Mouse (Mus musculus): Measurements from ENCODE around the gene Zswim3.

Zswim3 gene

DNA sequence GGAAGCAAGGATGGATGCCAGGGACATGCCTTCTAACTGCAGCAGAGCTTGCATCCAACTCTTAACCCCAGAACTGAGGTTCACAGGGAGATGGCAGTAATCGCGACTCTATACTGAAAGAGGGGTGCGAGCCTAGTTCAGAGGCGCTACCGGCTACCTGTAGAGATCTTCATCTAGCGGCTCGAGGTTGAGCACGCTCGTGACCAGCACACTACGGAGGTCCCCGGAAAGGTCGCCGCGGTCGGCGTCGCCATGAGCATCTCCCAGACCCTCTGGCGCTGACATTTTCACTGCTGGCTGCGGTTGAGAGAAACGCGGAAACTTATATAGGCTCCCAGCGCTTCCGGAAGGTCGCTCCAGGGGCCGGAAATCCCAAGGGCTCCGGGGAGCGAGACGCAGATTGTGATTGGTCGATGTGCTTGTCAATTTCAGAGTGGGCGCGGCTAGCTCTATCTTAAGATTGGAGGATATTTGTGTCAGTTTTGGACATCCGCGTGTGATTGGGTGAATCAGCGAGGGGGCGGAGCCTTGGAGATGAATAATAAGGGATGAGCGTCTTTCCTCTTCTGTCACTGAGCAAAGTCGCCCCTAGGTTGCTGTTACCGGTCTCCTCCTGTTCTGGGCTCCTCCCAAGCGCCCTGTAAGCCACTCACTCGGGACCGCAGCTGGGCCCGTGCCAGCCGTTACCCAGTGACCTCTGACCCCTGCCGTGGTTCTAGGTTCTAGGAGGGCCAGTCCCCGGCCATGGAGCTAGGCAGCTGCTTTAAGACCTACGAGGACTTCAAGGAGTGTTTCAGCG, at the start of gene Zswim3, which contains the start of gene Acot8:
TSS of gene Zswim3 (plus strand) at position 566 of the 799 bp plus-strand sequence.
TSS of gene Acot8 (minus strand) at position 350 of the 799 bp plus-strand sequence.
- DNase-seq: peak; percentile 99

DNA sequence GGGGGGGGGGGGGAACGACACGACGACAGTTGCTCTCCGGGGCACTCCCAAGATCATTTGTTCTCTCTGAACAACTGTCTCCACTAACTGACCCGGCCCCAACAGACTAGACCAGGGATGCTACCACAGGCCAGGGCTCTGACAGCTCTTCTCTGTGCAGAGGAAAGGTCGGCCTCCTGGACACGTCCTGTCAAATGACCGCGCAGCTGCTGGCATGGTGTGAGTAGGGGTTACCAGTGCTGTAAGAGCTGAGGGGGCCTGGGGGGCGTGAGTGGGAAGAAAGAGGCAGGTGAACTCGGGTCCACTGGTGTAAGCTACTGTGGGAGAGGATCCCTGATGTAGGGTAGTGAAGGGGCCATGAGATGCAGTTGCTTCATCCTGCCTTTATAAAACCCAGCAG, 47.1 kb upstream of the Zswim3 start:
- DNase-seq: no peak

DNA sequence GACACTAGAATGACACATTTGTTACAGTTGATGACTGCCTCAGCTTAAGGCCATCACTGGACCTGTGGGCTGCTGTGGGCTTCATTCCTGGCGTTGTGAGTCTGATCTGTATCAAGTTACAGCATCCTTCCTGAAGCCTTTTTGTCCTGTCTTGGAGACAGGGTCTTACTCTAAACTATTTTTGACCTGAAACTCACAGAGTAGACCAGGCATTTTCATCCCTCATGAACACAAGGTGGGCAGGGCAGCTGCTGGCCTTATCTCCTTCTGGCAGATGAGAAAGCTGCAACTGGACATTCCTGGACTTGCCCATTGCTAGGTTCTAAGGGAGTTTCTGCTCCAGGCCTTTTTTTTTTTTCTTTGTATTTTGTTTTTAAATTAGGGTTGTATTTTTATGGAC, 46.2 kb upstream of the Zswim3 start:
- DNase-seq: no peak

DNA sequence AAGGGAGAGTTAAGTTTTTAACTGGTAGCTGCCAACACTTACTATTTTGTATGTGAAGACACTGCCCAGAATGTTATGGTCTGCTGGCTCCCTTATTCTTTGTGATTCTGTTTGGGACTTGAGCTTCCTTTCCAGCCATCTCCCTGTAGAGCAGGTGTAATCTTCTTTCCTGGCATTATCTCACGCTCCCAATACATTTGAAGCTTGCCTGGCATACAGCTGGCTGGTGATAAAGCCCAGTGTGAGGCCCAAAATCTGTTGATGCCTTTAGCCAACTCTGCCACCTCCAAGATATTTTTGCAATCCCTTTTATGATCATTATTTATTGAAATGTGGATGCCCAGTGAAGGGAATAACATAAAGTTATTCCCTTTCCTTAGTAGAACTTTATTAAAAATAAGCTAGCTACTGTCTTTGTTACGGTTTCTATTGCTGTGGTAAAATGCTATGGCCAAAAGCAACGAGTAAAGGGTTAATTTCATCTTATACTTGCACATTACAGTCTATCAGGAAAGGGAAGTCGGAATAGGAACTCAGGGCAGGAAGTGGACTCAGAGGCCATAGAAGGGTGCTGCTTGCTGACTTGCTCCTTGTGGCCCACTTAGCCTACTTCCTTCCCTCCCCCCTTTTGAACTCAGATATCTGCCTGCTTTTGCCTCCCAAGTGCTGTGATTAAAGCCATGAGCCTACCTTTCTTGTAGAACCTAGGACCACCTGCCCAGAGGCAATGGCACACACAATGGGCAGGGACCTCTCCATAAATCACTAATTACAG, 44.7 kb upstream of the Zswim3 start:
- DNase-seq: no peak

DNA sequence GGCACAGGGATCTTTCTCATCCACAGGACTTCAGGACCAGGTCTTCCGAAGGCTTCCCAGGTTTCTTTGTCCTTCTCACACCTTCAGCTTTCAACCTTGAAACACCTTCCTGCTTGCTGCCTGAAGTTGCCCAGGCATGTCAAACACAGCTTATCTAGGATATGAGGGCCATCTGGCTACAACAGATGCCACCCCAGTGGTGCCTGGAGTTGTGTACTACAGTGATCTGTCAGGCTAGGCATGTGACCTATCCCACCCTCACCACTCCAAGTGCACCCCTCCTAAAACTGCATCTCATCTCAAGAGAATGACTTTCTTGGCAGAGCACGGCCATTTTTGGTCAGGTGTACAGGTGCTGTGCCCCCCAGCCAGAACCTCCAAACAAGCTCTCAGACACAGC, 43.4 kb upstream of the Zswim3 start:
- DNase-seq: peak; percentile 37

DNA sequence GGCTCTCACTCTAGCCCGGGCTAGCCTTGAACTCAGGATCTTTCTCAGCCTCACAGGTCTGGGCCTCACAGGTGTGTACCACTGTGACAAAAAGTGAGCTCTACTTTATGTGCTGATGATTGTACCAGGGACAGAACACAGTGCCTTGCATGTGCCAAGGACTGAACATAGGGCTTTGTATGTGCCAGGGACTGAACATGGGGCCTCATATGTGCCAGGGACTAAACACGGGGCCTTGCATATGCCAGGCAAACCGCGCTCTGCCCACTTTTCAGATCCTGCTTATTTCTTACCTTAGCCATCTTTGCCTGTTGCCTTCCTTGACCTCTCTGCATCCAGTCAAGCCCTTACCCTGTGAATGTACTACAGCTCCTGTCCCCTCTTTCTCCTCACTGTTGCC, 42.9 kb upstream of the Zswim3 start:
- DNase-seq: no peak

DNA sequence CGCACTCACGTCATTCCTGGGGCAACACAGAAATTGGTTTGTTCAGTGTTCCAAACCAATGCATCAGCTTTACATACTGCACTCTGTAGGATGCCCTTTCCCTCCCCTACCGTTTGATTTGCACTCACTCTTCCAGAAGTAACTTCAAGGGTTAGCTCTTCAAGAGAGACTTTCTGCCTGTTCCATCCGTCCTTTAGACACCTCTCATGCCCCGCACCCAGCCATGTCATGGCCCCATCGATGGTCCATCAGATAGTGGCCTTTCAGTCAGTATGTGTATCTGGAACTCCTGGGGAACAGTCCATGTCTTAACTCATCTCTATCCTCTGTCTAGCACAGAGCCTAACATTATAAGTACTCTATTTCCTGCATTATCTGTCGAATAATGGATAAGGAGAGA, 42.3 kb upstream of the Zswim3 start:
- DNase-seq: no peak

DNA sequence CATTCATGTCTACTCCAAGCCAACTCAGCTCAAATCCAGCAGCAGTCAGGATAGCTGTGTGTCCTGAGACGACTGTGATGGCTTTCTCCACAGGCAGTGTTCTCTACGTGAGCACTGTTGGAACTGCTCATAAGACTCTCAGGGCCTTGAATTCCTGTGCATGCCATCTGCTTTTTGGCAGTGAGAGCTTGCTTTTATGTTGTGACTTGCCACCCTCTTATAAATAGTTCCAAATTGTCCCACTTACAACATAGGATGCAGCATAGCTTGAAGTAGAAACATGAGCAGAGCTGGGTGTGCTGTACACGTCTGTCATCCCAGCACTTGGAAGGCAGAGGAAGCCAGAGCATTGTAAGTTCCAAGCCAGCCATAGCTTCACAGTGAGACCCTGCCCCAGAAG, 39.1 kb upstream of the Zswim3 start:
- DNase-seq: no peak

DNA sequence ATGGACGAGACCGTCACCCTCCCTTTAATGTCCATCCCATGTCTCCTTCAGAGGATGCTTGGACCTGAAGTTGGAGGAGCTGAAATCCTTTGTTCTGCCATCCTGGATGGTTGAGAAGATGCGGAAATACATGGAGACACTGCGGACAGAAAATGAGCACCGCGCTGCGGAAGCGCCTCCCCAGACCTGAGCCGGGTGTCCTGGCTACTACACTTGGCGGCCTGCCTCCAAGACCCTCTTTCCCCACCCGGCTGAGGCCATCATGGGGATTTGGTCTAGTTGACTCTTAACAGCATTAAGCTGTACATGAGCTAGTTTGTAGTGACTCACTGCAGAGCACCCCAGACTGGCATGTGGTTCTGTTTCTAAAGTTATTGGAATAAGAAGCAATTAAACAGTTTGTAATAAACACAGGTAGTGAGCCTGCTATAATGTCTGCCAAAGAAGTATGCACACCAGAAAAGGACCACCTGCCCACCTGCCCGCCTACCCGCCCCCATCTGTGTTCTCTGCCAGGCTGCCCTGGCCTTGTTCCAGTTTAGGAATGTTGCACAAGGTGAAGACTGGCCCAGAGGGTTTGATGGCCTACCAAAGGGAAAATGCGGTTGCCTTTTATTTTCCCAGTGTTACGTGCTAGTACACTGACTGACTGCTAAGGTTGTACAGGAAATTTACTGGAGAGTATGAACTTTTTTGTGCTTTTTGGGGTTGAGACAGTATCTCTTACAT, 36.9 kb upstream of the Zswim3 start:
- DNase-seq: peak; percentile 31

DNA sequence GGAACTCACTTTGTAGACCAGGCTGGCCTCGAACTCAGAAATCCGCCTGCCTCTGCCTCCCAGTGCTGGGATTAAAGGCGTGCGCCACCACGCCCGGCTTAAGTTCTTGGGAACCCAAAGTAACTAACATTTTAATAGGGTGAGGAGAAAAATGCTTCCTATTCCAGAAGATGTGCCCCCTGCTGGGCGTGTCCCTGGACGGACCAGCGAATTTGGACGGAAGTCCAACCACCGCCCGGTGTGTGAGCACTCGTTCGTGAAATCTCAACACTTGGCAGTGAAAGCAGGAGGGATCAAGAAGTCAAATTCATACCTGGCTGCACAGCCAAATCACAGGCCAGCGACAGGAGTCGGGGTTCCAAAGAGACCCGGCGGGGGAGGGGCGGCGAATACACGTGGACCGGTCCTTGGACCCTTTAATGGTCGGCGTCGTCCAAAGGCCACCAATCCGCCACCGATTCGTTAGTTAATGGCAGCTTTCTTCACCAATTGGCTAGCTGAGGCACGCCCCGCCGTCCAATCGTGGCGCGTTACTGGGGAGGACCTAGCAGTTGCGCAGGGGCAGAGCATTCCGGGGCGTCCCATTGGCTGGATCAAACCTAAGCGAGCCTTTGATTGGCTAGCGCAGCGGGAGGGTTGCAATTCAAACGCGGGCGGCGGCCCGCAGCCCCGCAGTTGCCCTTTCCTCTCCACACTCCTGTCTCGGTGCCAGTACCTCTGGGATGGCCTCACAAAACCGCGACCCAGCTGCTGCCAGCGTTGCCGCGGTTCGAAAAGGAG, 35.5 kb upstream of the Zswim3 start, which contains the start of gene Ube2c:
TSS of gene Ube2c (plus strand) at position 641 of the 780 bp plus-strand sequence.
- DNase-seq: peak; percentile 99

DNA sequence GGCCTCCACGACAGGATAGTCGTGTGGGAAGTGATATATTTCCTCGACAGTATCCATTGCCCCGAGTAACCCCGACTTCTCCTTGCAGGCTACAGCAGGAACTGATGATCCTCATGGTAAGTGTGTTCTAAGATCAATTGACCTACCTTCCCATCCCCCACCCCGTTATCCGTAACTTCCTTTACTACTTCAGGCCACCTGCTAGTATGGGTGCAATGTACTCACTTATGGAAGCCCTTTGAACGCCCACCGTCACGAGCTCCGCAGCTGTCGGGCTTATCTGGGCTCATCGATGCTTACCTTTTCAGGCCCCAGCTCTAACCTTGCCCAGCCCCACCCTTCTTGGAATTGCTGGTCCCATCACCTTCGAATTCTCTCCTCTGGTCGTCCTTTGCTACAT, 34.6 kb upstream of the Zswim3 start:
- DNase-seq: peak; percentile 20

DNA sequence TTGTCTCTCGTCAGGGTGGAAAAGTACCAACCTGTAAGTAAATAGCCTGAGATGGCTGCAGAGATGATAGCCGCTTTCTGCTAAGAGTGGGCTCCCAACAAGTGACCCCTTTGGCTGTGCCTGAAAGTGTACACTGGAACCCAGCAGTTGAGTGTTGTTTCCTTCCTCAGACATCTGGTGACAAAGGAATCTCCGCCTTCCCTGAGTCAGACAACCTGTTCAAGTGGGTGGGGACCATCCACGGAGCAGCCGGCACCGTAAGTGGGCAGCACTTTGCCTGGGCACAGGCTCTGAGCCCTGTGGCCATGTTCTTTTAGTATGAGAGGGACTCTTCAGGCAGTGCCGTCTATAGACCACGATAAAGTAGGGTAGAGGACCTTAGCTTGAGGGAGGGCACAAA, 33.8 kb upstream of the Zswim3 start:
- peak; percentile 11 for DNase-seq

DNA sequence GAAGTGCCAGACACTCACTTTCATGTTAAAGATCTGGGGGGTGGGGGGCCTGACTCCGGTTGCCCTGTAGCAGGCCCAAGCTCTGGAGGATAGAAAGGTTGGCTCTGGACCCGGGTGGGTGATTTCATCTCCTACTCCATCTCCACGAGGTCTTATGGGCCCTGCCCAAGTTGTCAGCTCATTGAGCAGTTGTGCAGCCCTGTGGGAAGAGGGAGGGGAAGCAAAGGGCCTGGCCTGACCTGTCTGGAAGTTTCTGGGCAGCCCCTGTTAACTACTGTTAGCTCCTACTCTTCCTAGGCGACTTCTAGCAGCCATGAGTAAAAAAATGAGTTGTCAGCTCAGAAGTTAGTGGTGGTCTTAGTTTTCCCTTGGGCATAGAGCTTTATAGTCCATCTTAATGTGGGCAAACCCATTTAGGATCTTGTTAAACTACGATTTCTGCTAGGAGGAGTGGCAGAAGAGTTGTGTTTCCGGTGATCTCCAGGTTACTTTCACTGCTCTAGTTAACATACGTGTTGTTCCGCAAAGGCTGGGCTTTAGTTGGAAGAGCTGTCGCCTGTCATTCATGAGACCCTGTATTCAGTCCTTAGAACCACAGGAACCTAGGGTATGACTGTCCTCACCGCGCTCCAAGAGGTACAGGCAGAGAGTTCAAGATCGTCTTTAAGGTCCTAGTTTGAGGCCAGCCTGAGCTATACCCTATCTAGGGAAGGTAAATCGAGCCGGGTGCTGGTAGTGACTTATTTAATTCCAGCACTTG, 31.5 kb upstream of the Zswim3 start:
- no peak for DNase-seq

DNA sequence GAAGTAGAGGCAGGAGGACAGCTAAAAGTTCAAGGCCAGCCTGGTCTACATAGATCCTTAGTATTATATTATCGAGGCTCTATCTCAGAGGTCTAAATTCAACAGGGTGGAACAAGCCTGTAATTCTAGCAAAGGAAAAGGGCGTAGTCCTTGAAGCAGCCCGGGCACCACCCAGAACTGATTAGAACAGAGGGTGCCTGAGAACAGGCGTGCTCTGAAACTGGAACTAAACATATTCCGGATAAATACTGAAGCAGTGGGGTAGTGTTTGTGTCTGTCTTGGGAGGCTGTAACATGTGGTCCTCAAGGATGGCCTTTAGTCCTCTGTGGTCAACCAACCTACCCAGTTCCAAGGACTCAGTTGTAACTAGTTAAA, 30.9 kb upstream of the Zswim3 start:
- no peak for DNase-seq

DNA sequence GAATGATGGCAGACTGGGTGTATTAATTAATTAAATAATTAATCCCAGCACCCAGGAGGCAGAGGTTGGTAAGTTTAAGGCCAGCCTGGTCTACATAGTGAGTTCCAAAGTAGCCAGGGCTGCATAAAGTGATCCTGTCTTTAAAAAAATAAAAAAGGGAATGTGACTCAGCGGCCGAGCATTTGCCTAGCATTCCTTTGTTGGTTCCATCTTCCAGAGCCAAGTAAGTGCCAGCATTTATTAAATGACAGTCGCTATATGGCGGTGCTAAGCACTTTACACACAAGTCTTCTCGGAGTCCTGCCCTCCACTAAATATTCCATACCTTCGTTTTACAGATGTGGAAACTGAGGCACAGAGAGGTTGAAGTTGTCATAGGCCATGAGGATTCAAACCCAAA, 28.8 kb upstream of the Zswim3 start:
- DNase-seq: no peak

DNA sequence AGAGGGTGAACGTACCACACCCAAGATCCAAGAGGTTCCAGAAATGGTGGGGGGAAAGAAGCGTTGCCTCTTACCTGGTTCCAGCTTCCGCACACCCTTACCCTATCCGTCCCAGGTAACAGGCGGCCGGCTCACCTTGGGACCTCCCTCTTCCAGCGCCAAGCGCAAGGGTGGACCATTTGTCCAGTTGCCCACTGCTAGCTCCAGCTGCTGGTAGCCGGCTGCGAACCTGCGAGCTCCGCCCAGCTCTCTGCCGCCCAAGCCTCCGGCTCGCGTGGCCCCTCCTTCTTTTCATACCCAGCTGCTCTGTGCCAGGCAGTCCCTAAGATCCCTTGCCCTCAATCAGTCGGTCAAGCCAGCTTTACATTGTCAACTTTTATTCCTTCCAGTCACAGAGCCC, 28.1 kb upstream of the Zswim3 start:
- no peak for DNase-seq

DNA sequence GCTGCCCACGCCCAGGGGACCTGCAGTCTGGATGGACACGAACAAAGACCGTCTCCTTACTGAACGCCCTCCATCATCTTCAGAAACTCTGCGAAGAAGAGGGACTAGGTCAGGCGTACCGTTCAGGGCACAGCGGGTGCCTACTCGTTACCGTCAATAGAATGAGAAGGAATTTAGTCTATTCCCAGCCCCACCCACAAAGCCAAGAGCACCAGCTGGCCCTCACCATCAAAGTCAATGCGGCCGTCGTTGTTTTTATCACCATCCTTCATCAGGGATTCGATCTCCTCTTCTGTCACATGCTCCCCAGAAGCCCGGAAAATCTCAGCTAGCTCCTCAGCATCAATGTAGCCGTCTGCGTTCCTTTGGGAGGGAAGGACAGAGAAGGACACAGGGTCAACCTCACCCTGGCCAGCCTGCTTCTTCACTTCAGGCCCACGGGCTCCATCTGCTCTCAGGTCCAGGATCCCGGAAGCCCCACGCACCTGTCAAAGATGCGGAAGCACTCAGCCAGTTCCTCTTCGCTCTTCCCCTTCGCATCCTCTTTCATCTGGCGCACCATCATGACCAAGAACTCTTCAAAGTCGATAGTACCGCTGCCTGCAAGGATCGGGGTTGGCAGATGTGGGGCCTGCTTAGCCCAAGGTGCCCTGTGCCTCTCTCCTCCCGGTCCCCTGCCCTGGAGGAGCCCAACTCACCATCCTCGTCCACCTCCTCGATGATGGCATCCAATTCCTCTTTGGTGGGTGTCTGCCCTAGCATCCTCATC, 27.5 kb upstream of the Zswim3 start:
- no peak for DNase-seq

DNA sequence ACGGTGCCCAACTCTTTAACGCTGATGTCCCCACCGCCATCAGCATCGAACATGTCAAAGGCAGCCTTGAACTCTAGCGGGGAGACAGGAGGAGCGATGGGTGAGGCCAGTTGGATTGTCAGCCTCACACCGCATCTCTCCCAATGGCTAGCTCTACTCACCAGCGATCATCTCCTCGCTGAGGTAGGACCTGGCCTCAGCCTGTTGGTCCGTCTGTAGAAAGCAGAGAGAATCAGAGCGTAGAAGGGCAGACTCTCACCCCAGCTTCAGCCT, 26.9 kb upstream of the Zswim3 start:
- no peak for DNase-seq

DNA sequence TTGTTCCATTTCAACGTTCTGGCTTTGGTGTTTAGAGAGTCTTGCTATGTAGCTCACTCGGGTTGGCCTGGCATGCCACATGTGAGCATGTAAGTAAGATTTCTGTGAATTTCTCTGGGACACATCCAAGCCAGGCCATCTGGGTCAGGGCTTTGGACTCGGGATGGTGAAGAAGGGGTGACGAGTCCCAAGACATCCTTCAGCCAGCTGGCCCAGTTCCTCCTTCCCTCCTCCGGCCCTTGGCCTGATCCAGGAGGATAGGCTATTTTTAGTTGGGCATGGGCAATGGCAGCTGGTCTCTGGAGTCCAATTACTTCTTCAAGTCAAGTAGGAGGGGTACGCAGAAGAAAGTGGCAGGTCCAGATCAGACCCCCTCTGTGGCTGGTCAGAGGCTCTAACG, 26.1 kb upstream of the Zswim3 start:
- peak; percentile 39 for DNase-seq

DNA sequence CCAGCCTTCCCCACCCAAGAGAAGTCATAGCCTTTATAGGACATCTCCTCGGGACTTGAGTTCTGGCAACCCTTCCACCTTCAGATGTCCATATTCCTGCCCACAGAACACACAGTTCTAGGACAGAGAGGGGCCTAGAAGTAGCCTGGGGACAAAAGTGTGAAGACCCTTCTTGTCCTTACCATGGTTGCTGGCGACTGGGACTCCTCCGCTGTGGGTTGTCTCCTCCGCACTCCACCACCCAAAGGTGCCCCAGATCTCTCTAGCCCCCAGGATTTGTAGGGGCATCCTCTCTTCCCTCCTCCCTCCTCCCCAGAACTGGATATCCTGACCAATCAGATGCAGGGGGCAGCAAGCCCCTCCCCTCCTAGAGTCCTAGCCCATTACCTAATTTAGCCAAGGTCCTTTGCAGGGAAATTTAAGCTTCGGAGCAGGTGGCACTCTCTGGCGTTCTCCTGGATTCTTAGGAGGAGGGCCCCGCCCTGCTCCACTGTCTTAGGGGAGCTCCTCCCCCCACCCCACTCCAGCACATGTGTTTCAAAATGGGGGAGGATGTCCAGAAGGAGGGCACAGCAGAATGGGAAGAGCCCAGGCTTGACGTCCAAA, 25.3 kb upstream of the Zswim3 start, which contains the start of gene Tnnc2:
TSS of gene Tnnc2 (minus strand) at position 487 of the 606 bp plus-strand sequence.
- no peak for DNase-seq

DNA sequence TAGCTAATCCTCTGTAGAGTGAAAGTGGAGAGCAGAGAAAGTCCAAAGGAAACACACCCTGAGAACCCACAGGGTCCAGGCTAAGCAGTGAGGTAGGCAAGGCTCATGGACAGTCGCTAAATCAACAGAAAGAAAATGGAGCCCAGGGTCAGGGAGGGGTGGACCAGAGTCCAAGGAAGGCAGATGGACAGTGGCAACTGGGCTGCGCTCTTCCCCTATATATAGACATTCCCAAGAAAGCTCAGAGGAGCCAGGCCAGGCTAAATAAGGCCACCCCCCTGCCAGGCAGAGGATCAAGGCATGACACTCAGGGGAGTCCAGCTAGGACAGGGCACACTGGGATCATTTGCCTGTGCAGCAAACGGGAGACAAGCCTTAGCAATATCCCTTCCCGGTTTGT, 23.0 kb upstream of the Zswim3 start:
- DNase-seq: no peak

All from cerebellum, adult 9-10 months (tissue).